Mouse (Mus musculus) right cerebral cortex, adult 2 months (tissue): ENCODE results near the gene Clec9a.

Experiments used
- DNase-seq, 2 experiments: peaks; one replicate each; pipeline ENCODE4 v3.0.0; 2021 to 2022; ENCODE audit warnings: low spot score in 2 of 2

The Clec9a gene

GRCm38 (mm10) chr6:129408562-129408961, at the start of gene Clec9a:
Clec9a (plus strand) TSS chr6:129408862.
- DNase-seq, result no peak

- DNase-seq, result no peak
Observed at GRCm38 (mm10) chr6:129359515-129359914, 49.1 kb upstream of the Clec9a start.

- DNase-seq, result no peak
Observed at GRCm38 (mm10) chr6:129363942-129364341, 44.7 kb upstream of the Clec9a start.

- DNase-seq, result peak; percentile 4 to 52
Observed at GRCm38 (mm10) chr6:129365959-129366359, 42.7 kb upstream of the Clec9a start.

- DNase-seq, result no peak
Observed at GRCm38 (mm10) chr6:129369374-129370132, 39.1 kb upstream of the Clec9a start.

- DNase-seq, result no peak
Observed at GRCm38 (mm10) chr6:129374937-129375471, 33.7 kb upstream of the Clec9a start.

- DNase-seq, result peak; percentile 3 to 5
Observed at GRCm38 (mm10) chr6:129380454-129380853, 28.2 kb upstream of the Clec9a start.

- no peak for DNase-seq
Observed at GRCm38 (mm10) chr6:129381736-129382135, 26.9 kb upstream of the Clec9a start.

- DNase-seq, result no peak
Observed at GRCm38 (mm10) chr6:129383466-129383865, 25.2 kb upstream of the Clec9a start.

GRCm38 (mm10) chr6:129385000-129385399, 23.7 kb upstream of the Clec9a start:
- DNase-seq, result no peak

- no peak for DNase-seq
Observed at GRCm38 (mm10) chr6:129385774-129386173, 22.9 kb upstream of the Clec9a start, which contains the start of gene Clec12b. Clec12b (minus strand) TSS chr6:129385874.

- DNase-seq, result no peak
Observed at GRCm38 (mm10) chr6:129393087-129393720, 15.5 kb upstream of the Clec9a start.

GRCm38 (mm10) chr6:129393732-129394131, 14.9 kb upstream of the Clec9a start:
- no peak for DNase-seq

GRCm38 (mm10) chr6:129396997-129397396, 11.7 kb upstream of the Clec9a start, which contains the start of gene Clec1b:
Clec1b (plus strand) TSS chr6:129397297.
- no peak for DNase-seq

- no peak for DNase-seq
Observed at GRCm38 (mm10) chr6:129399945-129400344, 8.7 kb upstream of the Clec9a start.

- no peak for DNase-seq
Observed at GRCm38 (mm10) chr6:129402404-129402803, 6.3 kb upstream of the Clec9a start.

- no peak for DNase-seq
Observed at GRCm38 (mm10) chr6:129403391-129403790, 5.3 kb upstream of the Clec9a start.

- no peak for DNase-seq
Observed at GRCm38 (mm10) chr6:129405999-129406398, 2.7 kb upstream of the Clec9a start.

- DNase-seq, result no peak
Observed at GRCm38 (mm10) chr6:129407324-129407723, 1.3 kb upstream of the Clec9a start.

GRCm38 (mm10) chr6:129414177-129414576, 5.5 kb downstream of the Clec9a start:
- DNase-seq, result no peak

- no peak for DNase-seq
Observed at GRCm38 (mm10) chr6:129422311-129422710, 13.6 kb downstream of the Clec9a start.

GRCm38 (mm10) chr6:129423040-129423733, 14.5 kb downstream of the Clec9a start:
- no peak for DNase-seq
